Comparison of ENCODE assay signal across 25 mouse cellular contexts in genomic region chr9:47973130-47973529, GRCm38 (mm10).
A peak's percentile ranks its signal among the peaks of the same experiment; 100 is the strongest.
DNase-seq lines count a peak whose midpoint lies in the region; ATAC-seq and TF ChIP-seq lines count a peak whose summit lies in the region.
"Had no signal": no experiment of that assay in that cellular context is flagged by ENCODE, and none has a peak within 500 bp of the region (broad histone marks: within the 10 kb centered on the region; RNA-seq: fewer than 3 reads in every experiment).

No protein-coding gene starts in this region.

- H3K4me1 ChIP-seq in forebrain, embryonic 14.5 days (ENCODE audit: control insufficient read depth, insufficient read depth, low read length): peaks cover 5% of the 10 kb centered on the region; the same call in 1 of the 2 replicates
- H3K4me1 ChIP-seq in forebrain, embryonic 10.5 days: peaks cover 4% of the 10 kb centered on the region; the same call in 1 of the 2 replicates
- H3K4me1 ChIP-seq in lung, embryonic 14.5 days (ENCODE audit: insufficient read depth): no peaks in the 10 kb centered on the region
- H3K4me1 ChIP-seq in liver, embryonic 12.5 days: no peaks in the 10 kb centered on the region
- H3K4me1 ChIP-seq: embryonic facial prominence, embryonic 12.5 days; liver, embryonic 13.5 days; megakaryocyte, embryonic 14.5 days had no signal

- TF ChIP-seq CTCF in lung, embryonic 14.5 days (IDR thresholded peaks at IDR 0.05; ENCODE audit: low read depth): no peak

- H3K36me3 ChIP-seq in forebrain, embryonic 14.5 days (ENCODE audit: control insufficient read depth, insufficient read depth, low read length): no peaks in the 10 kb centered on the region
- no peaks in the 10 kb centered on the region for H3K36me3 ChIP-seq in forebrain, embryonic 10.5 days (replicated peaks)
- H3K36me3 ChIP-seq in lung, embryonic 14.5 days (ENCODE audit: insufficient read depth): no peaks in the 10 kb centered on the region
- H3K36me3 ChIP-seq in liver, embryonic 12.5 days: no peaks in the 10 kb centered on the region
- H3K36me3 ChIP-seq: embryonic facial prominence, embryonic 12.5 days; limb, embryonic 13.5 days; liver, embryonic 13.5 days had no signal

- H3K4me3 ChIP-seq in forebrain, embryonic 14.5 days (ENCODE audit: low read depth, low read length): no peak overlapping the region
- no peak overlapping the region for H3K4me3 ChIP-seq in forebrain, embryonic 10.5 days
- no peak overlapping the region for H3K4me3 ChIP-seq in lung, embryonic 14.5 days (ENCODE audit: low read depth, low read length)
- no peak overlapping the region for H3K4me3 ChIP-seq in liver, embryonic 12.5 days
- H3K4me3 ChIP-seq: embryonic facial prominence, embryonic 12.5 days; erythroblast, embryonic 14.5 days; limb, embryonic 13.5 days; liver, embryonic 13.5 days; megakaryocyte, embryonic 14.5 days had no signal

- H3K27me3 ChIP-seq in forebrain, embryonic 14.5 days (replicated peaks; ENCODE audit: control insufficient read depth, insufficient read depth, low read length): no peaks in the 10 kb centered on the region
- no peaks in the 10 kb centered on the region for H3K27me3 ChIP-seq in forebrain, embryonic 10.5 days (ENCODE audit: poor library complexity, severe bottlenecking)
- H3K27me3 ChIP-seq in lung, embryonic 14.5 days (ENCODE audit: insufficient read depth, low read length): no peaks in the 10 kb centered on the region
- no peaks in the 10 kb centered on the region for H3K27me3 ChIP-seq in liver, embryonic 12.5 days (replicated peaks)
- H3K27me3 ChIP-seq: embryonic facial prominence, embryonic 12.5 days; liver, embryonic 13.5 days; megakaryocyte, embryonic 14.5 days had no signal

- H3K27ac ChIP-seq in forebrain, embryonic 14.5 days (ENCODE audit: low read depth, low read length): no peak overlapping the region
- H3K27ac ChIP-seq in forebrain, embryonic 10.5 days: no peak overlapping the region
- no peak overlapping the region for H3K27ac ChIP-seq in lung, embryonic 14.5 days (ENCODE audit: low read depth)
- H3K27ac ChIP-seq in liver, embryonic 12.5 days: no peak overlapping the region
- H3K27ac ChIP-seq: embryonic facial prominence, embryonic 12.5 days; limb, embryonic 13.5 days; liver, embryonic 13.5 days had no signal

- ATAC-seq in forebrain, embryonic 14.5 days: 0 out of 2 replicates have a peak, but pooled peaks have one; percentile 20
- no peak for ATAC-seq in lung, embryonic 14.5 days (ENCODE audit: insufficient read depth)
- ATAC-seq in liver, embryonic 12.5 days: no peak
- ATAC-seq: CD4-positive, CD25-positive, alpha-beta regulatory T cell, adult 4 months; inflammation-experienced regulatory T-cells, adult 6 months had no signal

- peak; percentile 63 for DNase-seq in forebrain, embryonic 14.5 days (ENCODE audit: low spot score)
- DNase-seq in forebrain, embryonic 10.5 days (ENCODE audit: extremely low spot score, low spot score): no peak
- peak; percentile 11 for DNase-seq in lung, embryonic 14.5 days
- DNase-seq in lung, postnatal 14 days: no peak
- peak; percentile 21 for DNase-seq in testis, postnatal 10 days (ENCODE audit: low spot score)
- no peak for DNase-seq in testis, postnatal 14 days (ENCODE audit: low spot score)
- DNase-seq: adrenal gland, postnatal 25 days; cerebellum, adult 9-10 months; gastrocnemius, postnatal 25 days; kidney, adult 18-20 months; kidney, postnatal 4 days; liver, embryonic 13.5 days; lung, adult 2 months; lung, postnatal 36 days; retina, postnatal 1 day; right cerebral cortex, postnatal 4 days; thymus, adult 18-20 months; thymus, postnatal 36 days had no signal

- WGBS in forebrain, embryonic 14.5 days: 36% methylated on average over 12 of the region's 12 CpGs
- WGBS in forebrain, embryonic 10.5 days: 74% methylated on average over 12 of the region's 12 CpGs
- 38% methylated on average over 12 of the region's 12 CpGs for WGBS in lung, embryonic 14.5 days
- 67% methylated on average over 12 of the region's 12 CpGs for WGBS in liver, embryonic 12.5 days (ENCODE audit: insufficient replicate concordance)

- H3K4me2 ChIP-seq in forebrain, embryonic 14.5 days (ENCODE audit: low read length): no peak overlapping the region
- H3K4me2 ChIP-seq in lung, embryonic 14.5 days: no peak overlapping the region
- no peak overlapping the region for H3K4me2 ChIP-seq in liver, embryonic 12.5 days
- H3K4me2 ChIP-seq: embryonic facial prominence, embryonic 12.5 days; limb, embryonic 13.5 days; liver, embryonic 13.5 days had no signal

- H3K9me3 ChIP-seq in forebrain, embryonic 14.5 days (replicated peaks; ENCODE audit: control insufficient read depth, low read length): no peaks in the 10 kb centered on the region
- H3K9me3 ChIP-seq in forebrain, embryonic 10.5 days: no peaks in the 10 kb centered on the region
- H3K9me3 ChIP-seq in lung, embryonic 14.5 days (ENCODE audit: low read depth, low read length): no peaks in the 10 kb centered on the region
- H3K9me3 ChIP-seq in liver, embryonic 12.5 days (replicated peaks): no peaks in the 10 kb centered on the region
- H3K9me3 ChIP-seq: embryonic facial prominence, embryonic 12.5 days; limb, embryonic 13.5 days; liver, embryonic 13.5 days had no signal

- H3K9ac ChIP-seq in forebrain, embryonic 14.5 days (ENCODE audit: low read length): no peak overlapping the region
- no peak overlapping the region for H3K9ac ChIP-seq in lung, embryonic 14.5 days
- H3K9ac ChIP-seq in liver, embryonic 12.5 days: no peak overlapping the region
- H3K9ac ChIP-seq: embryonic facial prominence, embryonic 12.5 days; limb, embryonic 13.5 days; liver, embryonic 13.5 days had no signal

Comparison
In these comparisons a context has a peak if more than half of its experiments do, and no peak if none do; other contexts are left out.
1. DNase-seq: peak in forebrain, embryonic 14.5 days (single experiment), lung, embryonic 14.5 days (single experiment) and testis, postnatal 10 days (single experiment); none in forebrain, embryonic 10.5 days (single experiment), lung, postnatal 14 days (single experiment) and testis, postnatal 14 days (single experiment).